Comparison of ENCODE assay signal across 23 mouse cellular contexts in genomic region chr15:28064733-28065088, GRCm38 (mm10).
"Had no signal": no experiment of that assay in that cellular context is flagged by ENCODE, and none has a peak within 500 bp of the region (broad histone marks: within the 10 kb centered on the region; RNA-seq: fewer than 3 reads in every experiment).

No protein-coding gene starts in this region.

- H3K27me3 ChIP-seq: heart, embryonic 12.5 days; hindbrain, embryonic 12.5 days; intestine, embryonic 15.5 days; limb, embryonic 12.5 days; liver, embryonic 13.5 days; liver, embryonic 15.5 days had no signal

- DNase-seq: gastrocnemius, adult 2 months; gastrocnemius, postnatal 10 days; gastrocnemius, postnatal 25 days; heart, adult 18-20 months; heart, postnatal 10 days; heart, postnatal 4 days; liver; liver, embryonic 13.5 days had no signal

- H3K27ac ChIP-seq: gastrocnemius, adult 2 months; heart, embryonic 10.5 days; hindbrain, embryonic 10.5 days; hindbrain, embryonic 12.5 days; hindbrain, embryonic 14.5 days; intestine, embryonic 15.5 days; layer of hippocampus, adult 2 months; left cerebral cortex, adult 2 months; limb, embryonic 10.5 days; limb, embryonic 12.5 days; liver, embryonic 13.5 days; liver, embryonic 15.5 days had no signal

- H3K4me2 ChIP-seq: heart, embryonic 12.5 days; hindbrain, embryonic 12.5 days; hindbrain, embryonic 14.5 days; intestine, embryonic 15.5 days; limb, embryonic 12.5 days; liver, embryonic 11.5 days; liver, embryonic 13.5 days; liver, embryonic 15.5 days had no signal

- H3K9me3 ChIP-seq: heart, embryonic 10.5 days; hindbrain, embryonic 12.5 days; intestine, embryonic 15.5 days; limb, embryonic 10.5 days; liver, embryonic 13.5 days; liver, embryonic 15.5 days had no signal

- H3K4me3 ChIP-seq: gastrocnemius, adult 2 months; heart, embryonic 10.5 days; heart, embryonic 12.5 days; hindbrain, embryonic 10.5 days; hindbrain, embryonic 12.5 days; intestine, embryonic 15.5 days; layer of hippocampus, adult 2 months; left cerebral cortex, adult 2 months; limb, embryonic 10.5 days; limb, embryonic 12.5 days; liver, embryonic 13.5 days; liver, embryonic 15.5 days had no signal

- H3K4me1 ChIP-seq: heart, embryonic 12.5 days; intestine, embryonic 15.5 days; limb, embryonic 12.5 days; liver, embryonic 13.5 days; liver, embryonic 15.5 days had no signal

- H3K36me3 ChIP-seq: heart, embryonic 10.5 days; heart, embryonic 12.5 days; hindbrain, embryonic 10.5 days; hindbrain, embryonic 12.5 days; intestine, embryonic 15.5 days; limb, embryonic 10.5 days; limb, embryonic 12.5 days; liver, embryonic 13.5 days; liver, embryonic 15.5 days had no signal

- ATAC-seq: hindbrain, embryonic 16.5 days; inflammation-experienced regulatory T-cells, adult 6 months; intestine, embryonic 15.5 days; intestine, postnatal 0 days had no signal

- H3K9ac ChIP-seq: heart, embryonic 12.5 days; hindbrain, embryonic 12.5 days; hindbrain, embryonic 14.5 days; intestine, embryonic 15.5 days; limb, embryonic 12.5 days; liver, embryonic 13.5 days; liver, embryonic 15.5 days had no signal
